Mouse (Mus musculus) T-cell, adult 66 days (primary cell): ENCODE results near the gene Eif4g2. TPM values are rescaled to one million over a fixed set of nuclear protein-coding genes. Genes with fewer than 3 reads are reported as not detected.

Experiments used
- total RNA-seq, 2 experiments: library from RNA; stranded (reverse); gene quantifications; 3 replicates in 1 of 2; 4 replicates in 1 of 2; pipeline ENCODE4 v1.2.4; 2023

Gene Eif4g2
- total RNA-seq = 1,000 to 10,000 TPM; 1,411 to 1,471 TPM

GRCm38 (mm10) chr7:111082822-111083732 is at the start of gene Eif4g2:
TSS of gene Eif4g2 (minus strand) at chr7:111083030.

GRCm38 (mm10) chr7:111028281-111029045 is 54.4 kb downstream of the Eif4g2 start, which contains the start of gene Ctr9:
TSS of gene Ctr9 (plus strand) at chr7:111028951.

Other genes with a start within 250 kb of the Eif4g2 start
- gene Rnf141, start 238.6 kb downstream of the Eif4g2 start, total RNA-seq = 10 to 100 TPM; 25.1 to 26.7 TPM
- gene Lyve1, start 219.8 kb downstream of the Eif4g2 start, total RNA-seq = not detected
- 1 to 10 TPM; 1.8 to 3.3 TPM for gene Mrvi1, start 100.6 kb downstream of the Eif4g2 start, total RNA-seq
- gene Ctr9, start 54.1 kb downstream of the Eif4g2 start, total RNA-seq = 10 to 100 TPM; 59.3 to 67.7 TPM